Mouse (Mus musculus) ES-Bruce4 (cell line): Measurements from ENCODE around the gene Stxbp2. TPM values are rescaled to one million over a fixed set of nuclear protein-coding genes. Genes with fewer than 3 reads are reported as not detected.
A peak's percentile ranks its signal among the peaks of the same experiment; 100 is the strongest.
"Not testable (repeated sequence)": the region's sequence is repeated elsewhere in the genome, so short reads cannot be mapped to it uniquely, and the experiment has no call there.

Experiments used
- H3K27ac ChIP-seq: 2 replicates; pipeline ENCODE4 v1.5.1; 2012; ENCODE audit warnings: low read length, inconsistent platforms; ENCODE audit not compliant: insufficient read depth
- H3K27me3 ChIP-seq: 2 replicates; pipeline ENCODE4 v1.6.1; 2012; ENCODE audit warnings: mild to moderate bottlenecking, low read length, inconsistent platforms; ENCODE audit not compliant: control insufficient read depth, poor library complexity, insufficient read depth, severe bottlenecking
- H3K36me3 ChIP-seq: 2 replicates; pipeline ENCODE4 v1.6.1; 2012; ENCODE audit warnings: inconsistent platforms, mild to moderate bottlenecking, low read length, moderate library complexity; ENCODE audit not compliant: control insufficient read depth, poor library complexity, insufficient read depth, severe bottlenecking
- H3K4me1 ChIP-seq: one replicate; pipeline ENCODE4 v1.8.1; 2011; ENCODE audit warnings: low read length; ENCODE audit not compliant: control insufficient read depth, insufficient read depth
- H3K4me3 ChIP-seq: 2 replicates; pipeline ENCODE4 v1.5.1; 2011; ENCODE audit warnings: low read depth, mild to moderate bottlenecking, low read length
- H3K9ac ChIP-seq: 2 replicates; pipeline ENCODE4 v1.6.1; 2012; ENCODE audit warnings: low read depth, mild to moderate bottlenecking, inconsistent platforms; ENCODE audit not compliant: poor library complexity, severe bottlenecking
- H3K9me3 ChIP-seq: replicated peaks from 2 replicates; pipeline ENCODE4 v1.6.1; 2012; ENCODE audit warnings: mild to moderate bottlenecking, low read length, inconsistent platforms; ENCODE audit not compliant: control insufficient read depth, poor library complexity, insufficient read depth, severe bottlenecking
- CTCF ChIP-seq: IDR thresholded peaks from one replicate; pipeline ENCODE4 v1.8.1; 2011; ENCODE audit warnings: low read depth, low read length
- EP300 ChIP-seq: IDR thresholded peaks from 2 replicates; pipeline ENCODE4 v1.6.1; 2011; ENCODE audit warnings: low read depth, low read length; ENCODE audit not compliant: insufficient read depth
- POLR2A ChIP-seq: IDR thresholded peaks from one replicate; pipeline ENCODE4 v1.8.1; 2011; ENCODE audit warnings: low read length; ENCODE audit not compliant: insufficient read depth
- polyA plus RNA-seq: library from polyadenylated mRNA; stranded (reverse); fragments of >200 nt; gene quantifications from 2 replicates; pipeline ENCODE4 v1.2.4, GENCODE M21; 2011; ENCODE audit warnings: low read depth; ENCODE audit not compliant: missing spikeins, insufficient read depth, insufficient read length

Stxbp2 gene
- polyA plus RNA-seq = 125 and 145 TPM in 2 replicates

- H3K9ac ChIP-seq = peak within 1 kb of the TSS; percentile 57
- no peak within 1 kb of the TSS for H3K27ac ChIP-seq
- H3K27me3 ChIP-seq = no peaks in the 10 kb centered on the region
- H3K4me3 ChIP-seq = peak within 1 kb of the TSS; percentile 82
- H3K9me3 ChIP-seq = no peaks in the 10 kb centered on the region
- TF ChIP-seq CTCF (no peak), POLR2A (peak; percentile 61)
- peaks cover 7% of the 10 kb centered on the region for H3K36me3 ChIP-seq
- H3K4me1 ChIP-seq = no peaks in the 10 kb centered on the region
These were observed at the start of gene Stxbp2 for GRCm38 (mm10) chr8:3630647-3631477. TSS of gene Stxbp2 (plus strand) at chr8:3630955.

- not testable (repeated sequence) for H3K27me3 ChIP-seq, H3K9me3 ChIP-seq, H3K9ac ChIP-seq, H3K27ac ChIP-seq, H3K4me1 ChIP-seq, H3K36me3 ChIP-seq, H3K4me3 ChIP-seq
These were observed 48.8 kb upstream of the Stxbp2 start for GRCm38 (mm10) chr8:3581961-3582360.

- Histone ChIP-seq H3K27ac (no peak overlapping the region), H3K4me3 (no peak overlapping the region), H3K9ac (no peak overlapping the region), H3K9me3 (no peaks in the 10 kb centered on the region), H3K27me3 (no peaks in the 10 kb centered on the region), H3K36me3 (no peaks in the 10 kb centered on the region), H3K4me1 (peaks cover 3% of the 10 kb centered on the region)
- no peak for TF ChIP-seq CTCF
- no peak for TF ChIP-seq POLR2A
- TF ChIP-seq EP300 = no peak
These were observed 44.3 kb upstream of the Stxbp2 start for GRCm38 (mm10) chr8:3586452-3586851.

GRCm38 (mm10) chr8:3586993-3587390, 43.8 kb upstream of the Stxbp2 start, which contains the start of gene Camsap3:
TSS of gene Camsap3 (plus strand) at chr8:3587293.
- Histone ChIP-seq H3K9ac (peak within 1 kb of the TSS; percentile 95), H3K4me1 (peaks cover 3% of the 10 kb centered on the region), H3K27me3 (no peaks in the 10 kb centered on the region), H3K27ac (peak within 1 kb of the TSS; percentile 71), H3K36me3 (no peaks in the 10 kb centered on the region), H3K9me3 (no peaks in the 10 kb centered on the region), H3K4me3 (peak within 1 kb of the TSS; percentile 93)
- TF ChIP-seq CTCF (no peak), POLR2A (no peak), EP300 (no peak)

GRCm38 (mm10) chr8:3587391-3588257, 43.1 kb upstream of the Stxbp2 start:
- H3K9ac ChIP-seq = peak overlapping the region; percentile 95
- H3K27ac ChIP-seq = peak overlapping the region; percentile 71
- TF ChIP-seq POLR2A (peak; percentile 40), CTCF (no peak)
- no peaks in the 10 kb centered on the region for H3K9me3 ChIP-seq
- peak overlapping the region; percentile 93 for H3K4me3 ChIP-seq
- H3K4me1 ChIP-seq = peaks cover 3% of the 10 kb centered on the region
- H3K27me3 ChIP-seq = no peaks in the 10 kb centered on the region
- H3K36me3 ChIP-seq = no peaks in the 10 kb centered on the region

- Histone ChIP-seq H3K4me3 (peak overlapping the region; percentile 93), H3K9me3 (no peaks in the 10 kb centered on the region), H3K9ac (peak overlapping the region; percentile 95), H3K4me1 (peaks cover 5% of the 10 kb centered on the region), H3K27ac (no peak overlapping the region), H3K36me3 (no peaks in the 10 kb centered on the region), H3K27me3 (no peaks in the 10 kb centered on the region)
- TF ChIP-seq CTCF (no peak), EP300 (no peak), POLR2A (no peak)
These were observed 42.5 kb upstream of the Stxbp2 start for GRCm38 (mm10) chr8:3588258-3588633.
